Mouse (Mus musculus): ENCODE results near the gene Fabp3.

Fabp3 gene

GRCm38 (mm10) chr4:130341691-130342090 is 33.3 kb downstream of the Fabp3 start:
- CTCF ChIA-PET, result interaction anchor here (0.6 to 1.5 kb wide), 40 partner anchors 9 to 646 kb away, joined by 3 to 14 read pairs (median 4); partner anchors contain the start of genes Snrnp40 (in 3 of the 4), Zcchc17 (in 3 of the 4), Fabp3 (in 1 of the 4) and Gm10570 (in 1 of the 4)
- POLR2A ChIA-PET, result interaction anchor here (0.5 to 3.2 kb wide), 16 partner anchors 9 to 649 kb away, joined by 3 to 14 read pairs (median 3); partner anchors contain the start of genes Snrnp40 (in 4 of the 4), Zcchc17 (in 4 of the 4), Fabp3 (in 1 of the 4) and Gm10570 (in 1 of the 4)

GRCm38 (mm10) chr4:130349666-130350065 is 41.3 kb downstream of the Fabp3 start:
- POLR2A ChIA-PET, result interaction anchor here in 2 of 4 experiments (1.3 to 6.2 kb wide), 5 partner anchors 11 to 184 kb away, joined by 3 to 42 read pairs (median 8); partner anchors contain the start of genes Snrnp40 (in 2 of the 2) and Zcchc17 (in 2 of the 2)
- CTCF ChIA-PET, result interaction anchor here in 1 of 4 experiments (0.6 to 3.9 kb wide), 4 partner anchors 11 to 185 kb away, joined by 3 to 18 read pairs (median 6); partner anchors contain the start of genes Snrnp40 and Zcchc17

- ChIA-PET CTCF (interaction anchor here (0.6 to 3.9 kb wide), 11 partner anchors 9 to 542 kb away, joined by 3 to 18 read pairs (median 3); partner anchors contain the start of genes Snrnp40 (in 1 of the 4) and Zcchc17 (in 1 of the 4)), POLR2A (interaction anchor here in 3 of 4 experiments (0.6 to 6.2 kb wide), 8 partner anchors 9 to 183 kb away, joined by 3 to 42 read pairs (median 4); partner anchors contain the start of genes Snrnp40 (in 3 of the 3) and Zcchc17 (in 3 of the 3))
These were observed 42.5 kb downstream of the Fabp3 start for GRCm38 (mm10) chr4:130350690-130351422.

DNA sequence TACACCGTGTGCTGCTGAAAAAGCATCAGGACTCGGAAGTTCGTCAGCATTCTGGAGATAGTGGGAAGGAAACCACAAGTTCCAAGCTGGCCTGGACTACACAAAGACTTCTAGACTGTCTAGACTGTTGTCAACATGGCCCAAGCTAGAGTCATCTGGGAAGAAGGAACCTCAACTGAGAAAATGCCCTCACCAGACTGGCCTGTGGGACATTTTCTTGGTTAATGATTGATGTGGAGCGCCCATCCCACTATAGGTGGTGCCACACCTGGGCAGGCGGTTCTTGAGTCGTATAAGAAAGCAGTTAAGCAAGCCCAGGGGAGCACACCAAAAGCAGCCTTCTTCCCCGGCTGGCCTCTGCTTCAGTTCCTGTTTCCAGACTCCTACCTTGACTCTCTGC is 44.2 kb downstream of the Fabp3 start:
- ChIA-PET CTCF (interaction anchor here in 1 of 4 experiments (1.3 kb wide), 1 partner anchor 55 kb away, joined by 3 read pairs; no protein-coding TSS in a partner anchor), POLR2A (interaction anchor here in 1 of 4 experiments (1.3 kb wide), 1 partner anchor 168 kb away, joined by 5 read pairs; no protein-coding TSS in a partner anchor)

DNA sequence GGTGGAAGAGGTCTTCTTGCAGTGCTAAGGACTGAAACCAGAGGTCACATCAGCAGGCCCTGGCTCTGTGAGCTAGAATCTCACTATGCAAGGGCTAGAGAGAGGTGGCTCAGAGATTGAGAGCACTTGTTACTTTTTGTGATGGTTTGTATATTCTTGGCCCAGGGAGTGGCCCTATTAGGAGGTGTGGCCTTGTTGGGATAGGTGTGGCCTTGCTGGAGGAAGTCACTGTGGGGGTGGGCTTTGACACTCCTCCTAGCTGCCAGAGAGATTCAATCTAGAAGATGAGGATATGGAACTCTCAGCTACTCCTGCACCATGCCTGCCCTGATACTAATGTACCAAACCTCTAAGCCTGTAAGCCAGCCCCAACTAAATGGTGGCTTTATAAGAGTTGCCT is 49.6 kb downstream of the Fabp3 start:
- POLR2A ChIA-PET, result interaction anchor here in 2 of 4 experiments (0.7 to 7.1 kb wide), 6 partner anchors 17 to 199 kb away, joined by 3 to 82 read pairs (median 23); no protein-coding TSS in a partner anchor
- CTCF ChIA-PET, result interaction anchor here in 1 of 4 experiments (1.0 kb wide), 1 partner anchor 18 kb away, joined by 5 read pairs; no protein-coding TSS in a partner anchor

DNA sequence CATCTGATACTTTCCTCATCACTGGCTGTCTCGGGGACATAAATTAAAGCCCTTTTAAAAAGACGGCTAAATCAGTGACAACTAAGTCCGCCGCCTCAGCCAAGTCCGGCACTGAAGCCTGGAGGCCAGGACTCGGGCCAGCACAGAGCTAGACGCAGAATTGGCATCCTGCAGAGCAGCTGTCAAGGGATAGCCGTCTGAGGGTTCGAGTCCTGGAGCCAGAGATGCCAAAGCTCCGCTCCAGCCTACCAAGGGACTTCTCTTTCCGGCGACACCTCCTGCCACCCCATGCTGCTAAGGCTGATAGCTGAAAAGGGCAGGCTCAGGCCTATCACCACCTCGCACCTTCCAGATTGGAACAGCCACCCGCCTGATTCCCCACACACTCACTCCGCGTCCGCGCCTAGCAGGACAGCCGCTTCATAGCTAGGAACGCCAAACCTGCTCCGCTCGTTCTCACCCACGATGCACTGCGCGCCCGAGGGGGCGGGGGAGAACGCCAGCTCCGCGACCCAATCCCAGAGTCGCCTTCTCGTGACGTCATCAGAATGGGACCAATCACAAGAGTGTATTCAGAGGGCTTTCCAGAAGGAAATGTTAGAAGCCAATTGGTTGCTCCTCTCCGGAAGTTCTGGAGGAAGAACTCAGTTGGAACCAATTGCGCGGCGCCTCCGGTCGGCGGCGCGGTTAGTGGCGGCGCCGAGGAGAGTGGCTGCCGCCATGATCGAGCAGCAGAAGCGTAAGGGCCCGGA is 51.3 kb downstream of the Fabp3 start, which contains the start of the genes Zcchc17 and Snrnp40:
Gene Zcchc17, minus strand, starts transcription at position 458 of the 752 bp plus-strand sequence.
Gene Snrnp40, plus strand, starts transcription at position 647 of the 752 bp plus-strand sequence.
- POLR2A ChIA-PET, result interaction anchor here (0.6 to 7.1 kb wide), 125 partner anchors 9 to 1302 kb away, joined by 3 to 82 read pairs (median 4); partner anchors contain the start of genes Fabp3 (in 3 of the 4), Gm10570 (in 3 of the 4), Nkain1 (in 1 of the 4) and Pef1 (in 1 of the 4)

DNA sequence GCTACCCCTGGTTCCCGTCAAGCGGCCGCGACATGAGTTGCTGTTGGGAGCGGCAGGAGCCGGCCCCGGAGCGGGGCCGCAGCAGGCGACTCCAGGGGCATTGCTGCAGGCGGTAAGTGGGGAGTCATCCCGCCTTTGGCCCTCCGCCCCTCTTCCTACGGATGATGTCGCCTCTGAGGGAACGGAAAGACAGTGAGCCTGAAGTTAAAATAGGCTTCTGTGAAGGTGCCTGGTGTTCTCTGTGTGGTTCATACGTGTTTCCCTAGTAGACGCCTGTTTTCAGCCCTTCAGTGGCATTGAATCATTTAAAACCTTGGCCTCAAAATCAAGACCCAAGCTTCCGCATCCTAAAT is 51.8 kb downstream of the Fabp3 start:
- POLR2A ChIA-PET, result interaction anchor here (0.6 to 7.1 kb wide), 112 partner anchors 9 to 1303 kb away, joined by 3 to 82 read pairs (median 4); partner anchors contain the start of genes Fabp3 (in 3 of the 4), Gm10570 (in 3 of the 4), Pef1 (in 1 of the 4) and Tinagl1 (in 1 of the 4)
- CTCF ChIA-PET, result interaction anchor here (0.6 to 2.7 kb wide), 16 partner anchors 10 to 185 kb away, joined by 3 to 18 read pairs (median 4); no protein-coding TSS in a partner anchor

More for the DNA sequence above, 51.3 kb downstream of the Fabp3 start, which contains the start of the genes Zcchc17 and Snrnp40:
- CTCF ChIA-PET, result interaction anchor here (0.6 to 2.7 kb wide), 17 partner anchors 10 to 190 kb away, joined by 3 to 18 read pairs (median 5); no protein-coding TSS in a partner anchor

Measured in embryonic stem cell, embryonic (primary cell).